Mouse (Mus musculus): ENCODE measurements around the gene Sepsecs. TPM values are rescaled to one million over a fixed set of nuclear protein-coding genes. Genes with fewer than 3 reads are reported as not detected.
A peak's percentile ranks its signal among the peaks of the same experiment; 100 is the strongest.
"Not testable (repeated sequence)": the region's sequence is repeated elsewhere in the genome, so short reads cannot be mapped to it uniquely, and the experiment has no call there.

Sepsecs gene
- 10 to 100 TPM; 10.5 to 10.6 TPM for total RNA-seq (2021)
- long read RNA-seq, experiment 1, full-length matches to known transcripts = 4 of 8 reads
- long read RNA-seq, experiment 1, partial matches to known transcripts = 0 of 8 reads
- long read RNA-seq, experiment 1, other reads (novel, unspliced or antisense) = 4 of 8 reads
- long read RNA-seq, experiment 2, full-length matches to known transcripts = 10 of 14 reads
- long read RNA-seq, experiment 2, partial matches to known transcripts = 1 of 14 reads
- long read RNA-seq, experiment 2, other reads (novel, unspliced or antisense) = 3 of 14 reads

DNA sequence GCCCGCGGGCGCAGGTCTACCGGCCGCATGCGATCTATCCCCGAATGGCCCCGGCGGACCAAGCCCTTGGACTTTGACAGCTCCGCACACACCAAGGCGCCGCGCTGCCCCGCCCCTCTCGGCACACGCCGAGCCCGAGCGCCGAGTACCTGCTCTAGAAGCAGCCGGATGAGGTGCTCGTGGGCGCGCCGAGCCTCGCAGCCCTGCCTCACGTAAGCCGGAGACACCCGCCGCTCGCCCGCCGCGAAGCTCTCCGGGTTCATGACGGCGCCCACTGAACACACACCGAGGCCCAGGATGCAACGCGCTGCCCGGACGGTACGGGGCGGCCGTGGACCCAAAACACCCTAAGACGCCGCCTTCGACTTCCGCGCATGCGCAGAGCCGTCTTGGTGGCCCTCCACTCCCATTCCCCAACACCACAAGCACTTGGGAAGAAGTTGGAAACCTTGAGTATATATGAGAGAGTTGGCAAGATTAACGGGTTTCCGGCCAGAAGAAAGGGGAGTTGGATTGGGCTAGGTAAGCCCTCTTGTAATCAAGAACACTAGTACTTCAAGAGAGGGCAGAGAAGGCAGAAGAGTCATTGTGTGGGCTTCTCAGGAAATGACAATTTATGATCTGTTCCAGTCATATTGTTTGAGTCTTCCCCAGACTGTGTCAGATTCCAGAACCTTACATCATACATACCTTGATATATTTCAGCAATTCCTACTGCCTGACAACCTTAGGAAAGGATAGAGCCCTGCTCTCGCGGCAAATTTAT lies at the start of gene Sepsecs:
TSS of gene Sepsecs (minus strand) at position 283 of the 766 bp plus-strand sequence.
- H3K4me3 ChIP-seq = peak within 1 kb of the TSS; percentile 98
- TF ChIP-seq CTCF (conservative IDR thresholded peaks at IDR 0.05) = peak; percentile 52
- H3K27ac ChIP-seq = peak within 1 kb of the TSS; percentile 89
- DNase-seq (ENCODE audit: low spot score in 2 of 2) = peak; percentile 91 to 96

DNA sequence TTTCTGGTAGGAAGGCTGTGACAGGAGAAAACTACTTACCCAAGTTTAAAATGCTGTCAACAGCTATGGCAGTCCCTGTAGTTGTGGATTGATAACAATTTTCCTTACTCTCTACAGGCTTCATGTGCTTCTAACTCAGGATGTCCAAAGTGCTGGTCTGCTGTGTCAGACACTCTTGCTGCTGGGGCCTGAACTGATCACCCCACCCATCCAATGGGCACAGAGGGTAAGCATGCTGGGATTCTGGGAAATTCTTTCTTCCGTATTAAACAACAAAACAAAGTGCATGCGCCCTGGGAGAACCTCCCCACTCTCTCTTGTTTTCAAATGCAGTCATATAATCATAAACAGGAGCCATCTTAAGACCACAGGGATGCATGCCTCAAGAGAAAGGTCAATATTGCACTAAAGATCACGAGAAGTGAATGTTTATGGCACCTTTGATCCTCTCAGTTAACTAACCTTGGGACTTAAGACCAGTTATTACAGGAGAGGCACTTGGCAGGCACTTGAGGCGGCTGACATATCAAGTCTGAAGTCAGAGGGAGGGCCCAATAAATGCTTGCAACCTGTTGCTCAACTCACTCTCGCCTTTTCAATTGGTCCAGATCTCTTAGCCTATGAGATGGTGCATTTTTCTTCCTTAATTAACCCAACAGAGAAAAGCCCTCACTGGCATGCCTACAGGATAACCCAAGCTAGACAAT lies 47.4 kb upstream of the Sepsecs start:
- no peak for TF ChIP-seq CTCF (conservative IDR thresholded peaks at IDR 0.05)
- Histone ChIP-seq H3K27ac (no peak overlapping the region), H3K4me3 (no peak overlapping the region)
- DNase-seq (ENCODE audit: low spot score in 2 of 2) = no peak

DNA sequence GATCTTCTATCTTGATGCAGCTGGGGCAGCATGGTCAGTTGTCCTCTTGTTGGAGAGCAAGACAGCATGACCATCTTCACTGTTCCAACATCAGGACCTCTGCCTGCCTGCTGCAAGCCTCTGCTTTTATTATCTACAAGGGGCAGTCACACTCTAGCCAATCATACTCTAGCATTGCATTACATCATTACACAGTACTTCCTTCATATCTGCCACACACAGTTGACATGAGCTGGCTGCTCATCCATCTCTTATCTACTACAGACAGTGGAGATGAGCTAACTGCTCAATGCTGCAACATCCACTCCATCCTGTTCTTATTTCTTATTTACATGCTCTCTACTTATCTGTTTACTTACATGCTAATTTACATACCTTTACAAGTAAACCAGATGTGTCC lies 43.2 kb upstream of the Sepsecs start:
- TF ChIP-seq CTCF (conservative IDR thresholded peaks at IDR 0.05) = no peak
- no peak overlapping the region for H3K4me3 ChIP-seq
- no peak overlapping the region for H3K27ac ChIP-seq
- no peak for DNase-seq (ENCODE audit: low spot score in 2 of 2)

DNA sequence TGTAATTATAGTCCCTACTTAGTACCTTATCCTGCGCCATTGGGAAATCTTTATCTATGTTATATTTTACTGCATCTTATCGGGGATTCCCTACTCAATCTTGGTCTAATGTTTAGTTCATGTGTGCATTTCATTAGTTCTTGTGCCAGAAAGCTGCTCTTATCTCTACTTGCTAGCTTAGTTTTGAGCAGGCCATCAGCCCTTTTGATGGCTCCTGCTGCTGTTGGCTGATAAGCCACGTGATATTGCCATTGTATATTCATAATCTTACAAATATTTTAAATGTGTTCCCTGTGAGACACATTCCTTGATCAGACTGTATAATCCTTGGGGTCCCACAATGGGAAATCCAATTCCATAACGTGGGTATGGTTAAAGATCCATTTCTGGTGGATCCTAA lies 35.1 kb upstream of the Sepsecs start:
- Histone ChIP-seq H3K27ac (no peak overlapping the region), H3K4me3 (no peak overlapping the region)
- no peak for DNase-seq (ENCODE audit: low spot score in 2 of 2)
- no peak for TF ChIP-seq CTCF (conservative IDR thresholded peaks at IDR 0.05)

DNA sequence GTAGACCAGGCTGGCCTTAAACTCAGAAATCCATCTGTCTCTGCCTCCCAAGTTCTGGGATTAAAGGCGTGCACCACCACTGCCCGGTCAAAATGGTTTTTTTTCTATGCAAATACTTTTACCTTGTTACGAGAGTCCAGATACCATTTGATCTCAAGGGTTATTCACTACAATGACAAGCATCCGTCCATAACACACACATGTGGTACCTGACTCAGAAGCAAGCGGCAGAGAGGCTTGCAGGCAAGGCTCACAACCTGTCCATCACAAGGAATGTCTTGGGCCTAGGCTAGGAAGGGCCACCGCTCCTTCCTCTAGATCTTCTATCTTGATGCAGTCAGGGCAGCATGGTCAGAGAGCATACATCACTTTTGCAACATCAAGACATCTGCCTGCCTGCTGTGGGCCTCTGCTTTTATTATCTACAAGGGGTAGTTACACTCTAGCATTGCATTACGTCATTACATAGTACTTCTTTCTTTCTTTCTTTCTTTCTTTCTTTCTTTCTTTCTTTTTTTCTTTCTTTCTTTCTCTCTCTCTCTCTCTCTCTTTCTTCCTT lies 28.5 kb upstream of the Sepsecs start:
- H3K27ac ChIP-seq; DNase-seq (ENCODE audit: low spot score in 2 of 2); H3K4me3 ChIP-seq: not testable (repeated sequence)

DNA sequence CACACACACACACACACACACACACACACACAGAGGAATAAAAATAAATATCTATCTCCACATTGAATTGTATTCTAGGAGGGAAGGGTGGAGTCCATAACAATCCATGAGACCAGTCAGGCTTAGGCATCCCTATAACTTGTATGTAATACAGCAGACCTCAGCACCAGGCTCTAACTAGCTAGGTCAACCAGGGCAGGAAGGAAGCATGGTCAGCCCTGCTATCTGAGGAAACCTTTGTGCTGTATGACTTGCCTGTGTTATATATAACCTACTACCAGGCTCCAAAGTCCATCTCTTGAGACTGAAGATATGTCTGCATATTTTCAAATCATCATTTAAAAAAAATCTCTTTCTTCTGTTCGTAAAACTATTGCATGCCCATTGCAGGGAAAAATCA lies 27.8 kb upstream of the Sepsecs start:
- no peak for TF ChIP-seq CTCF (conservative IDR thresholded peaks at IDR 0.05)
- DNase-seq (ENCODE audit: low spot score in 2 of 2) = no peak
- H3K4me3 ChIP-seq = no peak overlapping the region

DNA sequence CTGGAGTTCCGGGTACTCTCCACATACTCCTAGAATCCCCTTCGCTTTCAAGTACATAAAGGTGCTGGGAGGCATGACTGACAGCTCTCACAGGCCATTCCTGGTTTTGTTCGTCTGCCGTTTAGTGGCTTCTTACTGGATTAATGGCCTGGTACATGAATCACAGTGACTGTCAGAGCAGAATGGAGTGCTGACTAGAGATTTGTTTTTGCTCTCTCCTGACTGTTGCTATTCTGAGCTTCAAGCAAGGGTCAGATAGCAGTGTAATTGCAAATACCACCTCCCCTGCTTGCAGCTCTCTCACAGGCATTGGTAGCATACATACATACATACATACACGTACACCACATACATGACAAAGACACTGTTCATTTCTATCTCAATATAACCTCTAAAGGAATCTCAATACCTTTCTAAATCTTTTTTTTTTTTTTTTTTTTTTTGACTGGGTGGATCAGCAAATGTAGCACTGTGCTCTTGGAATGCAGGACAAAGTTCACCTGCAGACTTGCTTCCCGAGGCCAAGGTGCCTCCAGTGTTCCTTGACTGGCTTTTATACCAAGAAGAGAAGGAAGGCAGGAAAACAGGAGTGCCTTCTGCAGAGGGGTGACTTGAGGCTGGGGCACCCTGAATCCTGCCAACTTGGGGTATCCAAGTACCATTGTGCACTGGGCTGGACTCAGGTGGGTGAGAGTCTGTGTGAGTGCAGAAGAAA lies 18.4 kb upstream of the Sepsecs start:
- Histone ChIP-seq H3K27ac (no peak overlapping the region), H3K4me3 (no peak overlapping the region)
- no peak for DNase-seq (ENCODE audit: low spot score in 2 of 2)
- TF ChIP-seq CTCF (conservative IDR thresholded peaks at IDR 0.05) = no peak

More for the DNA sequence above, 27.8 kb upstream of the Sepsecs start:
- H3K27ac ChIP-seq = no peak overlapping the region

DNA sequence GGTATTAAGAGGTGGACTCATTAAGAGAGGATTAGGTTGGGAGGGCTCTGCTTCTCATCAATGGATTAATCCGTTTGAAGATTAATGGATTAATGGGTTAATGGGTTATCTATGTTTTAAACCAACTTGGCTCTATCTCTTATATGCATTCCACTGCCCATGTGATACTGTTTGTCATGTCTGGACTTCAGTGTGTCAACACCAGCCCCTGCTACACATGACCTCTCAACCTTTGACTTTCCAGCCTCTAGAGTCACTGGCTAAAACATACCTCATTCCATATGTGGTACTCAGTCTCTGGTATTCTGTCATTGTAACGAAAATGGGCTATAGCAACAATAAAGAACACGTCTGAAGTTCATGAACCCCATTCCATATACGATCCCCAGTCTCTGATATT lies 11.6 kb upstream of the Sepsecs start:
- Histone ChIP-seq H3K4me3 (no peak overlapping the region), H3K27ac (no peak overlapping the region)
- TF ChIP-seq CTCF (conservative IDR thresholded peaks at IDR 0.05) = no peak
- DNase-seq (ENCODE audit: low spot score in 2 of 2) = no peak

DNA sequence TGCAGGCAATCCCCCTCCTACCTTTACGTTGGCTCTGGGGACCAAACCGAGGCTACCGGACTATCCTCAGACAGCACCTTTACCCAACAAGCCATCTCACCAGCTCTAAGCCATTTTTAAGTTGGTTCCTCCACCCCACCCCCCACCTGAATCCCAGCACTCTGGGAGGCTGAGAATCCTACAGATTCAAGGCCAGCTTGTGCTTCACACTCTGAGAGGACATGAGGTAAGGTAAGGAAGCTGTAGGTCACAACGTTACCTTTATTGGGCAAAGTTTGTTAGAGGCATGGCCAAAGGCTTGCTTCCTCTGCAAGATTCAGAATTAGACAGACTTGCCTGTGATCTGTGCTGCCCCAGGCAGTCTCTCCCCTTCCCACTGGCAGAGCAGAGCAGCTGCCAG lies 10.7 kb upstream of the Sepsecs start:
- no peak for DNase-seq (ENCODE audit: low spot score in 2 of 2)
- Histone ChIP-seq H3K27ac (no peak overlapping the region), H3K4me3 (no peak overlapping the region)
- no peak for TF ChIP-seq CTCF (conservative IDR thresholded peaks at IDR 0.05)

DNA sequence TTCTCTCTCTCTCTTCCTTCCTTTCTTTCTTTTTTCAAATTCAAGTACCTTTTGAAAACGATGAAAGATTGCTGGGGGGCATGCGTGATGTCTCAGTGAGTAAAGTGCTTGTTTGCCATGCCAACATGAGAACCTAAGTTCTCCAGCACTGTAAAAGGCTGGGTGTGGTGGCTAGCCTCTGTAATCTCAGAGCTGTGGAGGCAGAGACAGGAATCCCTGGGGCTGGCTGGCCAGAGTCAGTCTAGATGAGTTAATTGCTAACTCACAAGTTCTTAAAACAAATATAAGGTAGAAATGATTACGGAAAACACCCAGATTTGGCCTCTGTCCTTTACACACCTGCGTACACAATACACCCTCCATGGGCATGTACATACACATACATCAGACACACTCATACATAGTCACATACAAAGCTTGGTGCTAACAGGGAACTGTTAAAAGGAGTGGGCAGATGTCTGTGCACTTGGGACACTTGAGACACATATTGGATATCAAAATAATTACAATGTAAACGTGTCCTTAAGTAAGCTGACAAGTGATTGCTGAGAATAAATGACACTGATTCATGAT lies 9.1 kb upstream of the Sepsecs start:
- TF ChIP-seq CTCF (conservative IDR thresholded peaks at IDR 0.05) = no peak
- no peak for DNase-seq (ENCODE audit: low spot score in 2 of 2)

DNA sequence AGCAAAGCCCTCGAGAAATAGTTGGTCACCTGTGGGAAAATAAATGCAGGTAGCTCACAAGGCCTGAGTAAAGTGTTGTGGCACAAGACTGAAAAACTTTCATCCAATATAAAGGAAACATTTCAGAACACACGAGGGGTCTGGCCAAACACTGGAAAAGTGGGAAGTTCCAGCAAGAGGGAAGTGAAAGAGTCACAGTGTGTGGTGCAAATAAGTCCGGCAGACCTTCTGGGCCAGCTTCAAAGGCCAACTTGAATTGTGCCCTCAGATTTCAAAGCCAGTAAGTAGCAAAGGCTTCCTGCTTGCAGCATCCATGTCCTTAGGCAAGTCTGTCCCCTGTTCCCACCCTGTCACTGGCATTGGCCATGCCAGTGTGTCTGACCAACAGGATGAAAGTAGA lies 7.6 kb upstream of the Sepsecs start:
- no peak for DNase-seq (ENCODE audit: low spot score in 2 of 2)
- TF ChIP-seq CTCF (conservative IDR thresholded peaks at IDR 0.05) = no peak
- Histone ChIP-seq H3K27ac (no peak overlapping the region), H3K4me3 (no peak overlapping the region)

More for the DNA sequence above, 9.1 kb upstream of the Sepsecs start:
- no peak overlapping the region for H3K4me3 ChIP-seq
- no peak overlapping the region for H3K27ac ChIP-seq

DNA sequence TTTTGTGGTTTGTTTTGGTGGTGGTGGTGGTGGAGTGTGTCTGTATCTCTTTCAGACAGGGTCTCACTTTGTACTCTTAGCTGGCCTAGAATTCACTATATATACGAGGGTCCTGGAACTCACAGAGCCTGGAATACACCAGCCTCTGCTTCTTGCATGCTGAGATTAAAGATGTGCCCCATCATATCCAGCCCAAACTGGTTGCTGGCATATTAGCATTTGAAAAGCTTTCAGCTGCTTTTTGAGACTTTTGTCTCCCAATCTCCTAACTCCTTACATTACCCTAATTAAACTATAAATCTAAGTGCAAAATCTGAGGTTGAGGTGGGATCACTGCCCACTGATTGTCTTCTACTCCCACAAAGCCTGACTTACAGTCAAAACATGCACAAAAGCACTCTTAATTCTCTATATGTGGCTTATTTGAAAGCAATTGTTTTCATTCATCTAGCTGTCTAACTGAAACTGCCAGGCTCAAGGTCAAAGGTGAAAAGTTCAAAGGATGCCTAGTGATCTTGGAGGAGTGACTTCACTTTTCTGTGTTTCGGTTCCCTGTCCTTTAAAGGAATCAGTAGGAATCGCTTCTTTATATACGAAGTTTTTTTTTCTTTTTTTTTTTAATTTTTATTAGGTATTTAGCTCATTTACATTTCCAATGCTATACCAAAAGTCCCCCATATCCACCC lies 5.0 kb upstream of the Sepsecs start:
- Histone ChIP-seq H3K4me3 (no peak overlapping the region), H3K27ac (no peak overlapping the region)
- no peak for DNase-seq (ENCODE audit: low spot score in 2 of 2)
- TF ChIP-seq CTCF (conservative IDR thresholded peaks at IDR 0.05) = no peak
